Mouse (Mus musculus) myocyte (in vitro differentiated cells): ENCODE results near the gene Anapc1.

Source experiments
- CEBPB ChIP-seq: IDR thresholded peaks from 2 replicates; pipeline ENCODE4 v1.6.1; 2011; ENCODE audit warnings: mild to moderate bottlenecking, moderate library complexity; ENCODE audit not compliant: poor library complexity, insufficient read depth, severe bottlenecking
- E2F4 ChIP-seq: IDR thresholded peaks from one replicate; pipeline ENCODE4 v1.6.1; 2011; ENCODE audit warnings: mild to moderate bottlenecking, control low read depth, moderate library complexity; ENCODE audit not compliant: insufficient read depth
- MAX ChIP-seq: IDR thresholded peaks from one replicate; pipeline ENCODE4 v1.6.1; 2011; ENCODE audit warnings: low read depth, mild to moderate bottlenecking, control low read depth
- MYOD1 ChIP-seq, 3 experiments: IDR thresholded peaks; one replicate each; pipeline ENCODE4 v1.6.1; 2011; ENCODE audit warnings: control low read depth in 2 of 3, low read depth in 2 of 3, mild to moderate bottlenecking in 2 of 3, moderate library complexity in 1 of 3; ENCODE audit not compliant: insufficient read length in 2 of 3, control insufficient read depth in 1 of 3
- MYOG ChIP-seq, 3 experiments: IDR thresholded peaks; one replicate each; pipeline ENCODE4 v1.6.1; 2011; ENCODE audit warnings: control low read depth in 2 of 3, low read depth in 2 of 3, mild to moderate bottlenecking in 2 of 3; ENCODE audit not compliant: insufficient read length in 2 of 3, control insufficient read depth in 1 of 3, insufficient read depth in 1 of 3
- POLR2A ChIP-seq: IDR thresholded peaks from one replicate; pipeline ENCODE4 v1.6.1; 2011; ENCODE audit warnings: low read depth, mild to moderate bottlenecking, control low read depth, moderate library complexity; ENCODE audit not compliant: insufficient read length
- POLR2AphosphoS2 ChIP-seq: IDR thresholded peaks from one replicate; pipeline ENCODE4 v1.6.1; 2011; ENCODE audit warnings: low read depth, control low read depth; ENCODE audit not compliant: insufficient read length
- REST ChIP-seq: IDR thresholded peaks from one replicate; pipeline ENCODE4 v1.6.1; 2011; ENCODE audit warnings: mild to moderate bottlenecking, control low read depth, moderate library complexity; ENCODE audit not compliant: insufficient read depth, insufficient read length
- TCF12 ChIP-seq: IDR thresholded peaks from one replicate; pipeline ENCODE4 v1.6.1; 2011; ENCODE audit warnings: mild to moderate bottlenecking, control low read depth; ENCODE audit not compliant: poor library complexity, insufficient read depth, severe bottlenecking
- TCF3 ChIP-seq: IDR thresholded peaks from one replicate; pipeline ENCODE4 v1.6.1; 2011; ENCODE audit warnings: low read depth, control low read depth; ENCODE audit not compliant: insufficient read length
- USF1 ChIP-seq: IDR thresholded peaks from one replicate; pipeline ENCODE4 v1.6.1; 2011; ENCODE audit warnings: low read depth, mild to moderate bottlenecking, control low read depth, moderate library complexity

- TF ChIP-seq POLR2A (no peak), TCF12 (no peak), USF1 (no peak), TCF3 (no peak), E2F4 (no peak), MAX (no peak), POLR2AphosphoS2 (no peak), MYOD1 (IDR thresholded peaks at IDR 0.05; ENCODE audit: control insufficient read depth in 1 of 3, insufficient read length in 2 of 3, low read depth in 2 of 3) (no peak), REST (no peak), CEBPB (no peak), MYOG (IDR thresholded peaks at IDR 0.05; ENCODE audit: control insufficient read depth in 1 of 3, insufficient read depth in 1 of 3, insufficient read length in 2 of 3, low read depth in 2 of 3) (no peak)
These were observed 121.3 kb downstream of the Anapc1 start for GRCm38 (mm10) chr2:128565904-128566303.
